Mouse (Mus musculus) embryonic fibroblast, embryonic 13.5 days (primary cell): ENCODE results near the gene Rbm44.

Experiments
- CTCF ChIP-seq: IDR thresholded peaks from 2 replicates; pipeline ENCODE4 v1.5.1; 2011; ENCODE audit warnings: mild to moderate bottlenecking, control low read depth, low read length, moderate library complexity, borderline replicate concordance; ENCODE audit not compliant: insufficient read depth
- POLR2A ChIP-seq: IDR thresholded peaks from 2 replicates; pipeline ENCODE4 v1.6.1; 2011; ENCODE audit warnings: low read depth, mild to moderate bottlenecking, control low read depth, low read length, moderate library complexity

DNA sequence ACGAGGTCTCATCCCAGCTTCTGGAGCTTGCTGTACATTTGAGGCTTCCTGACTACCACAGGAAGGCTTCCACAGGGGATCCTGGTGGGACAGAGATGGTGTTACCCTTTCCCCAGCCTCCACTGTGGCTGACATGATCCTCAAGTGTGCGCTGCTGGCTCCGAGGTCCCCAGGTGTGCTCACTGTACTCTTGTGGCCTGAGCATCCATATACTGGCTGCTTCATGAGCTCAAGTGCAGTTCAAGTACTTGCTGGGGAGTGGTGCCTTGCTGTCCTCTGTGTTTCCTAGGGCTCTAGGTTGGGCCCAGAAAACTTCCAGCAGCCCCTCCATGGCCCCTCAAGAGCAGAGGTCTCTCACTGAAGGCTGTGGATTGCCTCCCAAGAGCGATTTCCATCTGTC, 48.8 kb downstream of the Rbm44 start:
- no peak for TF ChIP-seq CTCF
- TF ChIP-seq POLR2A, result no peak
